Mouse (Mus musculus): Measurements from ENCODE around the gene Trim34b. TPM values are rescaled to one million over a fixed set of nuclear protein-coding genes. Genes with fewer than 3 reads are reported as not detected.

Trim34b gene
- 0.32 TPM for polyA plus RNA-seq (2014; fragmentation: Illumina TruSeq; extraction: RNeasy Lipid Tissue Mini Kit (QIAGEN cat#74804); ENCODE audit: low read depth, low replicate concordance)

GRCm38 (mm10) chr7:104329171-104329570 lies at the start of gene Trim34b:
Gene Trim34b (plus strand): TSS chr7:104329471.

GRCm38 (mm10) chr7:104287576-104288443 lies 41.5 kb upstream of the Trim34b start, which contains the start of gene Trim5:
Gene Trim5 (minus strand): TSS chr7:104288094.

GRCm38 (mm10) chr7:104315369-104316080 lies 13.7 kb upstream of the Trim34b start, which contains the start of gene Trim12a:
Gene Trim12a (minus strand): TSS chr7:104315466.

GRCm38 (mm10) chr7:104352717-104353599 lies 23.7 kb downstream of the Trim34b start, which contains the start of gene Trim12c:
Gene Trim12c (minus strand): TSS chr7:104353362.

GRCm38 (mm10) chr7:104369736-104370414 lies 40.6 kb downstream of the Trim34b start, which contains the start of gene Trim30b:
Gene Trim30b (minus strand): TSS chr7:104369884.

Other genes with a start within 250 kb of the Trim34b start
- not detected for gene Olfr645, start 244.0 kb upstream of the Trim34b start, polyA plus RNA-seq (2014; fragmentation: Illumina TruSeq; extraction: RNeasy Lipid Tissue Mini Kit (QIAGEN cat#74804); ENCODE audit: low read depth, low replicate concordance)
- not detected for gene Olfr646, start 224.6 kb upstream of the Trim34b start, polyA plus RNA-seq (2014; fragmentation: Illumina TruSeq; extraction: RNeasy Lipid Tissue Mini Kit (QIAGEN cat#74804); ENCODE audit: low read depth, low replicate concordance)
- gene Ubqln5, start 199.6 kb upstream of the Trim34b start, polyA plus RNA-seq (2014; fragmentation: Illumina TruSeq; extraction: RNeasy Lipid Tissue Mini Kit (QIAGEN cat#74804); ENCODE audit: low read depth, low replicate concordance) = not detected
- gene Olfr643, start 192.1 kb upstream of the Trim34b start, polyA plus RNA-seq (2014; fragmentation: Illumina TruSeq; extraction: RNeasy Lipid Tissue Mini Kit (QIAGEN cat#74804); ENCODE audit: low read depth, low replicate concordance) = not detected
- not detected for gene Ubqln3, start 186.2 kb upstream of the Trim34b start, polyA plus RNA-seq (2014; fragmentation: Illumina TruSeq; extraction: RNeasy Lipid Tissue Mini Kit (QIAGEN cat#74804); ENCODE audit: low read depth, low replicate concordance)
- gene Ubqlnl, start 178.9 kb upstream of the Trim34b start, polyA plus RNA-seq (2014; fragmentation: Illumina TruSeq; extraction: RNeasy Lipid Tissue Mini Kit (QIAGEN cat#74804); ENCODE audit: low read depth, low replicate concordance) = not detected
- gene Olfm5, start 164.6 kb upstream of the Trim34b start, polyA plus RNA-seq (2014; fragmentation: Illumina TruSeq; extraction: RNeasy Lipid Tissue Mini Kit (QIAGEN cat#74804); ENCODE audit: low read depth, low replicate concordance) = not detected
- not detected for gene Olfr648, start 146.1 kb upstream of the Trim34b start, polyA plus RNA-seq (2014; fragmentation: Illumina TruSeq; extraction: RNeasy Lipid Tissue Mini Kit (QIAGEN cat#74804); ENCODE audit: low read depth, low replicate concordance)
- not detected for gene Olfr649, start 133.5 kb upstream of the Trim34b start, polyA plus RNA-seq (2014; fragmentation: Illumina TruSeq; extraction: RNeasy Lipid Tissue Mini Kit (QIAGEN cat#74804); ENCODE audit: low read depth, low replicate concordance)
- gene Trim6, start 110.7 kb upstream of the Trim34b start, polyA plus RNA-seq (2014; fragmentation: Illumina TruSeq; extraction: RNeasy Lipid Tissue Mini Kit (QIAGEN cat#74804); ENCODE audit: low read depth, low replicate concordance) = 0.77 TPM
- gene Trim34a, start 85.0 kb upstream of the Trim34b start, polyA plus RNA-seq (2014; fragmentation: Illumina TruSeq; extraction: RNeasy Lipid Tissue Mini Kit (QIAGEN cat#74804); ENCODE audit: low read depth, low replicate concordance) = 14.5 TPM
- gene Trim5, start 41.4 kb upstream of the Trim34b start, polyA plus RNA-seq (2014; fragmentation: Illumina TruSeq; extraction: RNeasy Lipid Tissue Mini Kit (QIAGEN cat#74804); ENCODE audit: low read depth, low replicate concordance) = 2.3 TPM
- 17.3 TPM for gene Trim12a, start 14.0 kb upstream of the Trim34b start, polyA plus RNA-seq (2014; fragmentation: Illumina TruSeq; extraction: RNeasy Lipid Tissue Mini Kit (QIAGEN cat#74804); ENCODE audit: low read depth, low replicate concordance)
- gene Trim12c, start 23.9 kb downstream of the Trim34b start, polyA plus RNA-seq (2014; fragmentation: Illumina TruSeq; extraction: RNeasy Lipid Tissue Mini Kit (QIAGEN cat#74804); ENCODE audit: low read depth, low replicate concordance) = 13.9 TPM
- 0.12 TPM for gene Trim30b, start 40.4 kb downstream of the Trim34b start, polyA plus RNA-seq (2014; fragmentation: Illumina TruSeq; extraction: RNeasy Lipid Tissue Mini Kit (QIAGEN cat#74804); ENCODE audit: low read depth, low replicate concordance)
- gene Trim30c, start 71.4 kb downstream of the Trim34b start, polyA plus RNA-seq (2014; fragmentation: Illumina TruSeq; extraction: RNeasy Lipid Tissue Mini Kit (QIAGEN cat#74804); ENCODE audit: low read depth, low replicate concordance) = not detected
- gene Trim30a, start 135.7 kb downstream of the Trim34b start, polyA plus RNA-seq (2014; fragmentation: Illumina TruSeq; extraction: RNeasy Lipid Tissue Mini Kit (QIAGEN cat#74804); ENCODE audit: low read depth, low replicate concordance) = 12.9 TPM
- 5.3 TPM for gene Trim30d, start 178.4 kb downstream of the Trim34b start, polyA plus RNA-seq (2014; fragmentation: Illumina TruSeq; extraction: RNeasy Lipid Tissue Mini Kit (QIAGEN cat#74804); ENCODE audit: low read depth, low replicate concordance)
- gene Olfr651, start 220.7 kb downstream of the Trim34b start, polyA plus RNA-seq (2014; fragmentation: Illumina TruSeq; extraction: RNeasy Lipid Tissue Mini Kit (QIAGEN cat#74804); ENCODE audit: low read depth, low replicate concordance) = not detected
- gene Olfr652, start 231.4 kb downstream of the Trim34b start, polyA plus RNA-seq (2014; fragmentation: Illumina TruSeq; extraction: RNeasy Lipid Tissue Mini Kit (QIAGEN cat#74804); ENCODE audit: low read depth, low replicate concordance) = not detected
- gene Olfr653, start 247.8 kb downstream of the Trim34b start, polyA plus RNA-seq (2014; fragmentation: Illumina TruSeq; extraction: RNeasy Lipid Tissue Mini Kit (QIAGEN cat#74804); ENCODE audit: low read depth, low replicate concordance) = not detected

Data from kidney, adult 10 weeks (tissue).